Mouse (Mus musculus) heart, adult 2 months (tissue): ENCODE measurements around the gene Itpr2. TPM values are rescaled to one million over a fixed set of nuclear protein-coding genes. Genes with fewer than 3 reads are reported as not detected.

Experiments used
- DNase-seq, 2 experiments: peaks; one replicate each; pipeline ENCODE4 v3.0.0; 2021
- H3K27ac ChIP-seq: fragments of 200-600 bp; 2 replicates; pipeline ENCODE4 v1.8.1; 2022
- H3K27me3 ChIP-seq: fragments of 200-500 bp; 2 replicates; pipeline ENCODE4 v1.6.1; 2012; ENCODE audit warnings: mild to moderate bottlenecking, low read length, inconsistent platforms, mixed read lengths; ENCODE audit not compliant: control insufficient read depth, insufficient read depth
- H3K36me3 ChIP-seq: fragments of 200-500 bp; 2 replicates; pipeline ENCODE4 v1.6.1; 2012; ENCODE audit warnings: low read length, inconsistent platforms; ENCODE audit not compliant: control insufficient read depth, insufficient read depth
- H3K4me1 ChIP-seq: fragments of 200-500 bp; 2 replicates; pipeline ENCODE4 v1.6.1; 2011; ENCODE audit warnings: low read length; ENCODE audit not compliant: control insufficient read depth, insufficient read depth
- H3K4me3 ChIP-seq: fragments of 200-600 bp; 2 replicates; pipeline ENCODE4 v1.8.1; 2022
- H3K79me2 ChIP-seq: fragments of 200-500 bp; replicated peaks from 2 replicates; pipeline ENCODE4 v1.6.1; 2012; ENCODE audit warnings: mild to moderate bottlenecking, inconsistent platforms, low read length, moderate library complexity, mixed read lengths; ENCODE audit not compliant: control insufficient read depth, insufficient read depth
- H3K9ac ChIP-seq: fragments of 200-500 bp; 2 replicates; pipeline ENCODE4 v1.6.1; 2012; ENCODE audit warnings: low read depth, mild to moderate bottlenecking, control low read depth, inconsistent platforms, low read length, mixed read lengths
- CTCF ChIP-seq: fragments of 200-600 bp; IDR thresholded peaks from 2 replicates; pipeline ENCODE4 v1.8.1; 2022; ENCODE audit warnings: antibody characterized with exemption, mild to moderate bottlenecking, moderate library complexity
- EP300 ChIP-seq: fragments of 200-500 bp; IDR thresholded peaks from 2 replicates; pipeline ENCODE4 v1.6.1; 2011; ENCODE audit warnings: low read depth, low read length, control low read depth; ENCODE audit not compliant: insufficient read depth
- POLR2A ChIP-seq: fragments of 200-500 bp; IDR thresholded peaks from 2 replicates; pipeline ENCODE4 v1.6.1; 2011; ENCODE audit warnings: mild to moderate bottlenecking, low read depth, low read length, control low read depth; ENCODE audit not compliant: insufficient read depth
- WGBS: fragments of 180-500 bp; shearing (Covaris S2); methylation state at CpG from one replicate; pipeline ENCODE4 v1.1.7; 2018; 5-methylcytosine and 5-hydroxymethylcytosine counted together
- intact Hi-C: fragments of 180-260 bp; cut with DNase I; formaldehyde crosslinking; loops from one replicate; pipeline ENCODE4 v1.15.1; 2025
- polyA plus RNA-seq: library from polyadenylated mRNA; depleted of rRNA; stranded (reverse); fragments of >200 nt; gene quantifications from 2 replicates; pipeline ENCODE4 v1.2.3, GENCODE M21; 2012
- total RNA-seq, 2 experiments: library from RNA; stranded (reverse); gene quantifications; 2 replicates each; pipeline ENCODE4 v1.2.3; 2021

Gene Itpr2
- total and polyA plus RNA-seq, 3 experiments, result 6.6 to 23.7 (median 20.1) TPM

GRCm38 (mm10) chr6:146124479-146124878, 377.5 kb downstream of the Itpr2 start:
- intact Hi-C loops, result no loop called here
- no peaks in the 10 kb centered on the region for H3K79me2 ChIP-seq
- H3K27ac ChIP-seq, result no peak overlapping the region
- H3K4me3 ChIP-seq, result no peak overlapping the region
- no peak for DNase-seq
- 78% methylated on average over 3 of the region's 3 CpGs for WGBS
- H3K9ac ChIP-seq, result no peak overlapping the region
- no peaks in the 10 kb centered on the region; the same call in 1 of the 2 replicates for H3K4me1 ChIP-seq
- no peak for TF ChIP-seq CTCF
- TF ChIP-seq EP300, result no peak
- TF ChIP-seq POLR2A, result no peak
- H3K36me3 ChIP-seq, result no peaks in the 10 kb centered on the region
- no peaks in the 10 kb centered on the region for H3K27me3 ChIP-seq

- H3K9ac ChIP-seq, result no peak overlapping the region
- DNase-seq, result no peak
- H3K36me3 ChIP-seq, result no peaks in the 10 kb centered on the region
- no peak overlapping the region for H3K27ac ChIP-seq
- 88% methylated on average over 4 of the region's 4 CpGs for WGBS
- H3K79me2 ChIP-seq, result no peaks in the 10 kb centered on the region
- TF ChIP-seq POLR2A, result no peak
- TF ChIP-seq CTCF, result no peak
- TF ChIP-seq EP300, result no peak
- intact Hi-C loops, result no loop called here
- no peak overlapping the region for H3K4me3 ChIP-seq
- H3K4me1 ChIP-seq, result no peaks in the 10 kb centered on the region; the same call in 1 of the 2 replicates
- H3K27me3 ChIP-seq, result no peaks in the 10 kb centered on the region
Measured at GRCm38 (mm10) chr6:146123656-146124055, 378.4 kb downstream of the Itpr2 start.

GRCm38 (mm10) chr6:146120172-146120571, 381.9 kb downstream of the Itpr2 start:
- no peak for TF ChIP-seq POLR2A
- intact Hi-C loops, result no loop called here
- no peak overlapping the region for H3K27ac ChIP-seq
- no peaks in the 10 kb centered on the region for H3K36me3 ChIP-seq
- H3K9ac ChIP-seq, result no peak overlapping the region
- WGBS, result 84% methylated on average over 6 of the region's 6 CpGs
- H3K27me3 ChIP-seq, result no peaks in the 10 kb centered on the region
- H3K4me1 ChIP-seq, result no peaks in the 10 kb centered on the region
- no peaks in the 10 kb centered on the region for H3K79me2 ChIP-seq
- H3K4me3 ChIP-seq, result no peak overlapping the region
- DNase-seq, result peak in 1 of 2 experiments; percentile 11

- Histone ChIP-seq H3K4me1 (no peaks in the 10 kb centered on the region), H3K4me3 (no peak overlapping the region), H3K27ac (no peak overlapping the region), H3K27me3 (no peaks in the 10 kb centered on the region), H3K36me3 (no peaks in the 10 kb centered on the region), H3K79me2 (no peaks in the 10 kb centered on the region), H3K9ac (no peak overlapping the region)
- 62% methylated on average over 12 of the region's 12 CpGs for WGBS
- TF ChIP-seq POLR2A, result no peak
- TF ChIP-seq EP300, result no peak
- TF ChIP-seq CTCF, result no peak
- intact Hi-C loops, result no loop called here
- DNase-seq, result no peak
Measured at GRCm38 (mm10) chr6:146114731-146115302, 387.2 kb downstream of the Itpr2 start.

DNA sequence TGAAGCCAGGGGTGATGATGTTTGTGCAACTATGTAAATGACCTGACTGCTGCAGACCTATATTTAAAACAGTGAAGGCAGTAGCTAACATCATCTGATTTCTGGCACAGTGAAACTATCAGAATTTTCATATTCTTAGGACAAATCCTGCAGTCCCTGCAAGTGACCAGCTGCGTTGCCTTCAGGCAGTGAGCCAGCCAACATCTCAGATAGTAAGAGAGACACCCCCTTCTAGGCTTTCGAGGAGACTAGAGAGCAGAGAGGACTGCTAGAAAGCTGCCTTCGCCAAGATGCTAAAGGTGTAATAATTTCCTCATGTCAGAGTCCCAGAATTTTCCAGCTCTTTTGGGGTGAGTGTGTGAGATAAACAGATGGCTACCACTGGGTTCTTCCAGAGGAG, 388.0 kb downstream of the Itpr2 start:
- intact Hi-C loops, result no loop called here
- Histone ChIP-seq H3K9ac (no peak overlapping the region), H3K79me2 (no peaks in the 10 kb centered on the region), H3K27ac (no peak overlapping the region), H3K27me3 (no peaks in the 10 kb centered on the region), H3K4me3 (no peak overlapping the region), H3K4me1 (no peaks in the 10 kb centered on the region), H3K36me3 (no peaks in the 10 kb centered on the region)
- no peak for TF ChIP-seq POLR2A
- TF ChIP-seq CTCF, result no peak
- 80% methylated on average over 3 of the region's 3 CpGs for WGBS
- no peak for DNase-seq

GRCm38 (mm10) chr6:146113085-146113484, 388.9 kb downstream of the Itpr2 start:
- Histone ChIP-seq H3K4me3 (no peak overlapping the region), H3K4me1 (no peaks in the 10 kb centered on the region), H3K27ac (no peak overlapping the region), H3K9ac (no peak overlapping the region), H3K79me2 (no peaks in the 10 kb centered on the region), H3K36me3 (no peaks in the 10 kb centered on the region), H3K27me3 (no peaks in the 10 kb centered on the region)
- peak in 1 of 2 experiments; percentile 31 for DNase-seq
- 93% methylated on average over 4 of the region's 4 CpGs for WGBS
- intact Hi-C loops, result no loop called here
- no peak for TF ChIP-seq POLR2A
- no peak for TF ChIP-seq EP300
- TF ChIP-seq CTCF, result no peak
